Mouse (Mus musculus): Measurements from ENCODE around the gene Cmtr1. TPM values are rescaled to one million over a fixed set of nuclear protein-coding genes. Genes with fewer than 3 reads are reported as not detected.

Gene Cmtr1
- polyA plus RNA-seq, 1 experiment, result 90.6 TPM

- no peak for TF ChIP-seq POLR2A (IDR thresholded peaks at IDR 0.05; ENCODE audit: borderline replicate concordance, control insufficient read depth, low read depth, low read length)
- no peak for TF ChIP-seq CTCF (IDR thresholded peaks at IDR 0.05; ENCODE audit: control insufficient read depth, insufficient read depth, low read length)
- WGBS, result 62% methylated on average over 2 of the region's 2 CpGs
- Histone ChIP-seq H3K4me1 (ENCODE audit: control insufficient read depth, insufficient read depth, low read length) (peaks cover 1% of the 10 kb centered on the region; the same call in 1 of the 2 replicates), H3K27ac (ENCODE audit: control insufficient read depth, insufficient read depth, low read depth, low read length, poor library complexity) (peak overlapping the region; percentile 83), H3K4me3 (replicated peaks; ENCODE audit: control insufficient read depth, low read depth, low read length) (peak overlapping the region; percentile 58)
Observed at GRCm38 (mm10) chr17:29658249-29658648, 2.1 kb upstream of the Cmtr1 start.

DNA sequence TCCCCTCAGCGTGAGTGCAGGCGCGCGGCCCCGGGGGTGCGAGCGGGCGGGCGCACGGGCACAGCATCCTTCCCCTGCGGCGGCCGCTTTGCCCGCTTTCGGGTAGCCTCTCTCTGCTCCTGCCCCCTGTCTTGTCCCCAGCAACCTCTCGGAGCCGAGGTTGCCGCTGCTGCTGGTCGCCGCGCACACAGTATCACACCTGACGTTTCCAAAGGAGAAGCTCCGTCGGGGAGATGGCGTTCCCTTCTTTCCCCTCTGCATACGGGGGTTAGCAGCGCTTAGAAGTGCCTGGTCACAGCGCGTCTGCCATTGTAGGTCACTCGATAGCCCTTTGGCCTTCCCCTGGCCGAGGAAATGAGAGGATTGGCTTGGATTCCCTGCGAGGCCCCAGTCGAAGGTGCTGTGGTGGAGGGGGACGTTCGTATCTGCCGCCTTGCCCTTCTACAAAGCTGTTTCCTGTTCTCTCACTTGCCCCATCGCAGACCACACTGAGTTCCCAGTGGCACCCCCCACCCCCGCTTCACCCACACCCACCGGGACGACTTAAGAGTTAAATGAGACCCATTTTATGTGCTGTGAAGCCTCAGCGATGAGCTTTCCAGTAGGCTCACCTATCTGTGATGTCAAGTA is 482 bp downstream of the Cmtr1 start:
- H3K27ac ChIP-seq (ENCODE audit: control insufficient read depth, insufficient read depth, low read depth, low read length, poor library complexity), result peak overlapping the region; percentile 98
- TF ChIP-seq CTCF (IDR thresholded peaks at IDR 0.05; ENCODE audit: control insufficient read depth, insufficient read depth, low read length) (no peak), POLR2A (IDR thresholded peaks at IDR 0.05; ENCODE audit: borderline replicate concordance, control insufficient read depth, low read depth, low read length) (no peak)
- under 1% methylated on average over 41 of the region's 41 CpGs for WGBS
- H3K4me1 ChIP-seq (ENCODE audit: control insufficient read depth, insufficient read depth, low read length), result peaks cover 3% of the 10 kb centered on the region
- peak overlapping the region; percentile 90 for H3K4me3 ChIP-seq (replicated peaks; ENCODE audit: control insufficient read depth, low read depth, low read length)

DNA sequence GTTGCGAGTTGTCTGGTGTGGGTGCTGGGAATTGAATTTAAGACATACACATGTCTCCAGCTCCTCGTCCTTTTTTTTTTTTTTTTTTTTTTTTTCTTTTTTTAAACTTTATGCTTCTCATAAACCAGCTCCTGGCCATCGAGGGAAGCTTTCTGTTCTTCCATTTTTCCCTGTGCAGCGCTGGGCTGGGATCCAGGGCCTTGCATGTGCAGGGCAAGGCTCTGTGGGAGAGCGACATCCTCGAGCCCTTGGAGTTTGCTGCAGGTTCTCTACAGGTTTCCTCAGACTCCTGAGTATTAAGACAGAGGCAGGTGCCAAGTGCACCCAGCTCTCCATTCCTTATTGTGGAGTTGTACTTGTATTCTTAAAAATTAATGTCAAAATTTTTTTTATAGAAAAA is 1.8 kb downstream of the Cmtr1 start:
- Histone ChIP-seq H3K4me3 (replicated peaks; ENCODE audit: control insufficient read depth, low read depth, low read length) (no peak overlapping the region), H3K4me1 (ENCODE audit: control insufficient read depth, insufficient read depth, low read length) (peaks cover 3% of the 10 kb centered on the region), H3K27ac (ENCODE audit: control insufficient read depth, insufficient read depth, low read depth, low read length, poor library complexity) (no peak overlapping the region)
- TF ChIP-seq POLR2A (IDR thresholded peaks at IDR 0.05; ENCODE audit: borderline replicate concordance, control insufficient read depth, low read depth, low read length), result no peak
- no peak for TF ChIP-seq CTCF (IDR thresholded peaks at IDR 0.05; ENCODE audit: control insufficient read depth, insufficient read depth, low read length)
- 86% methylated on average over 6 of the region's 6 CpGs for WGBS

DNA sequence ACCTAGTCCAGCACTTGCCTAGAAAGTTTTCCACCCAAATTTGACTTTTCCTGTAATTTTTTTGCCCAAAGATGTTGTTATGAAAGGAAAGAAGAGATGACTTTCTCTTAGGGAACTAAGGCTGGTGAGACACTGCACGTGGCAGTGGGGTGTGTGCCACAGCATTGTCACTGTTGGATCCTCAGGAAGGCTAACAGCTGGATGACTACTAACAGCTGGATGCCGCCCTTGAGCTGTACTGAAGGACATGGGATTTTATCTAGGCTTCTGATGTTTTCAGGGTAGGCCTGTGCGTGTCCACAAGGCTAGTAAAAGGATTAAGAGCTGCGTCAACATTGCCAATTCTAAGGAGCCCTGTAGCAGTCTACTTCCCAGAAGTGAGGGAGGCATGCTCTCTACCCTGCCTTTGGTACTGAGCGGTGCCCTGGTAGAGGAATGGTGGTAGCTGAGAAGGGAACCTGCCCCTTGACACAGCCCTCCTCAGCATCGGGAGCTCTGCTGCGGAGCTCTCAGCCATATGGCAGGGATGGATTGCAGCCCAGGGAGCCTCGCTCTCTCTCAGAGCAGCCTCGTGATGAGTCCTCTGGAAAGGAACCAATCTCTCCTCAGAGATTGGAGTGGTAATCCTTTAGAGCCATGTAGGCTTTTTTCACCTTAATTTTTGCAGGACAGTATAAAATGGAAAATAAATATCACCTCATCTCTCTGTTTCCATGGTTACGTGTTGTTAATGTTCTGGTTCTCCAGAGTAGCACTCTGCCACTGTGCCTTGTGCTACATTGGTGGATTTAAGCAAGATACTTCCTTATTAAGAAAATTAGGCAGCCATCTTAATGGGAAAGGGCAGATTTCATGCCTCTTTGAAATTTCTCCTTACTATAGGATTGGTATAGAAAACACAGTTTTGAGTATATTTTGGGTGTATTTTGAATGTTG is 7.9 kb downstream of the Cmtr1 start:
- H3K4me1 ChIP-seq (ENCODE audit: control insufficient read depth, insufficient read depth, low read length), result peaks cover 9% of the 10 kb centered on the region
- H3K4me3 ChIP-seq (replicated peaks; ENCODE audit: control insufficient read depth, low read depth, low read length), result no peak overlapping the region
- WGBS, result 93% methylated on average over 10 of the region's 10 CpGs
- H3K27ac ChIP-seq (ENCODE audit: control insufficient read depth, insufficient read depth, low read depth, low read length, poor library complexity), result no peak overlapping the region
- no peak for TF ChIP-seq CTCF (IDR thresholded peaks at IDR 0.05; ENCODE audit: control insufficient read depth, insufficient read depth, low read length)
- TF ChIP-seq POLR2A (IDR thresholded peaks at IDR 0.05; ENCODE audit: borderline replicate concordance, control insufficient read depth, low read depth, low read length), result no peak

GRCm38 (mm10) chr17:29669030-29669429 is 8.6 kb downstream of the Cmtr1 start:
- TF ChIP-seq POLR2A (IDR thresholded peaks at IDR 0.05; ENCODE audit: borderline replicate concordance, control insufficient read depth, low read depth, low read length) (no peak), CTCF (IDR thresholded peaks at IDR 0.05; ENCODE audit: control insufficient read depth, insufficient read depth, low read length) (no peak)
- Histone ChIP-seq H3K4me1 (ENCODE audit: control insufficient read depth, insufficient read depth, low read length) (peaks cover 11% of the 10 kb centered on the region), H3K27ac (ENCODE audit: control insufficient read depth, insufficient read depth, low read depth, low read length, poor library complexity) (0 out of 2 replicates have a peak overlapping the region, but pooled peaks have one; percentile 21), H3K4me3 (replicated peaks; ENCODE audit: control insufficient read depth, low read depth, low read length) (no peak overlapping the region)
- WGBS, result 71% methylated on average over 4 of the region's 4 CpGs

DNA sequence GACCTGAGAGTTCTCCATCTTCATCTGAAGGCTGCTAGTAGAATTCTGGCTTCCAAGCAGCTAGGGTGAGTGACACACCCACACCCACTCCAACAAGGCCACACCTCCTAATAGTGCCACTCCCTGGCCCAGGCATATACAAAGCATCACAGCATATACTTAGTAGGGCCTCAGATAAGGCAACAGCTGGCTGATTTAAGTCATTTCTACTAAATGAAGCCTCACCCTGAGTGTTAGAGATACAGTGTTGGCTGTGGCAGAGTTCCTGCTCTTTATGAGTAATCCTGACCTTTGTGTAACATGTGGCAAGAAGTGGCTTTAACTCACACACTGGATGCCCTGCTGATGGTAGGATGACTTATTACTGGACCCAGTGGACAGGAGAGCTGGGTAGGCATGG is 9.5 kb downstream of the Cmtr1 start:
- TF ChIP-seq POLR2A (IDR thresholded peaks at IDR 0.05; ENCODE audit: borderline replicate concordance, control insufficient read depth, low read depth, low read length), result no peak
- no peak for TF ChIP-seq CTCF (IDR thresholded peaks at IDR 0.05; ENCODE audit: control insufficient read depth, insufficient read depth, low read length)
- Histone ChIP-seq H3K27ac (ENCODE audit: control insufficient read depth, insufficient read depth, low read depth, low read length, poor library complexity) (0 out of 2 replicates have a peak overlapping the region, but pooled peaks have one; percentile 23), H3K4me1 (ENCODE audit: control insufficient read depth, insufficient read depth, low read length) (peaks cover 10% of the 10 kb centered on the region), H3K4me3 (replicated peaks; ENCODE audit: control insufficient read depth, low read depth, low read length) (no peak overlapping the region)

DNA sequence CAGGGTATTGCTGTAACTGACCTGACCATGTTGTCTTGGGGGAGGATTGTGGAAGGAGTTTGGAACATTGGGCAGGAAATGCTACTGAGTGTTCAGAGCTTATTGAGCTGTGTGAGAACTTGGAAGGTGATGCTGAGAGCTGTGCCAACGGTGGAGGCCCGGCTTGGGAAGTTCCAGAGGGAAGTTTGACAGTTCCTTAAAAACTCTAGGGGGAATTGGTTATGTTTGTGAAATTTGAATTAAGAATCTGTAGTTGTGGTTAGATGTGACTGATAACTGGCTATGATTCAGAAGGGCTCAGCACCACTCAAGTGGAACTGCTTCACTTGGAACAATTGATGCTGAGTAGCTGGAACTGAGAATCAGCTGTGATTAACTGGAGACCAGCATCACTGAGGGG is 10.6 kb downstream of the Cmtr1 start:
- no peak for TF ChIP-seq POLR2A (IDR thresholded peaks at IDR 0.05; ENCODE audit: borderline replicate concordance, control insufficient read depth, low read depth, low read length)
- TF ChIP-seq CTCF (IDR thresholded peaks at IDR 0.05; ENCODE audit: control insufficient read depth, insufficient read depth, low read length), result no peak
- Histone ChIP-seq H3K4me3 (replicated peaks; ENCODE audit: control insufficient read depth, low read depth, low read length) (no peak overlapping the region), H3K4me1 (ENCODE audit: control insufficient read depth, insufficient read depth, low read length) (peaks cover 10% of the 10 kb centered on the region; the same call in 1 of the 2 replicates), H3K27ac (ENCODE audit: control insufficient read depth, insufficient read depth, low read depth, low read length, poor library complexity) (no peak overlapping the region)
- 66% methylated on average over 2 of the region's 2 CpGs for WGBS

DNA sequence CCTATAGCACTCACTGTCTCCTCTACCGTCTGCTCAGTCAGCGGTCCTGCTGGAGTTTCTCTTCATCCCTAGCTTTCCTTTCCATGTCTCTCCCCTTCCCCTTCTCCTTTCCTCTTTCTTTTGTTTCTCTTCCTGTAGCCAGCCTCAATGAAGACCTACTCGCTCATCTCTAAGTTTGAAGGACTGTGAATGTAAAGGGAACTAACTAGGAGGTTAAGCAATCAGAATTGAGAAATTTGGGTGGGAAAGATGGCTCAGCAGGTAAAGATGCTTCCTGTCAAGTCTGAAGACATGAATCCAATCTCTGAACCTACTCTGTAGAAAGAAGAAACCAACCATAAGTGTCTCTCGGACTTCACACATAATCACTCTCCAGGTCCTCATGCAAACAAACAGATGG is 12.9 kb downstream of the Cmtr1 start:
- WGBS, result 61% methylated on average over 4 of the region's 4 CpGs
- H3K4me3 ChIP-seq (replicated peaks; ENCODE audit: control insufficient read depth, low read depth, low read length), result no peak overlapping the region
- H3K4me1 ChIP-seq (ENCODE audit: control insufficient read depth, insufficient read depth, low read length), result peaks cover 11% of the 10 kb centered on the region
- H3K27ac ChIP-seq (ENCODE audit: control insufficient read depth, insufficient read depth, low read depth, low read length, poor library complexity), result peak overlapping the region; percentile 89
- TF ChIP-seq CTCF (IDR thresholded peaks at IDR 0.05; ENCODE audit: control insufficient read depth, insufficient read depth, low read length) (no peak), POLR2A (IDR thresholded peaks at IDR 0.05; ENCODE audit: borderline replicate concordance, control insufficient read depth, low read depth, low read length) (no peak)
